23 mouse cellular contexts compared by ENCODE assay signal in the genomic region with DNA sequence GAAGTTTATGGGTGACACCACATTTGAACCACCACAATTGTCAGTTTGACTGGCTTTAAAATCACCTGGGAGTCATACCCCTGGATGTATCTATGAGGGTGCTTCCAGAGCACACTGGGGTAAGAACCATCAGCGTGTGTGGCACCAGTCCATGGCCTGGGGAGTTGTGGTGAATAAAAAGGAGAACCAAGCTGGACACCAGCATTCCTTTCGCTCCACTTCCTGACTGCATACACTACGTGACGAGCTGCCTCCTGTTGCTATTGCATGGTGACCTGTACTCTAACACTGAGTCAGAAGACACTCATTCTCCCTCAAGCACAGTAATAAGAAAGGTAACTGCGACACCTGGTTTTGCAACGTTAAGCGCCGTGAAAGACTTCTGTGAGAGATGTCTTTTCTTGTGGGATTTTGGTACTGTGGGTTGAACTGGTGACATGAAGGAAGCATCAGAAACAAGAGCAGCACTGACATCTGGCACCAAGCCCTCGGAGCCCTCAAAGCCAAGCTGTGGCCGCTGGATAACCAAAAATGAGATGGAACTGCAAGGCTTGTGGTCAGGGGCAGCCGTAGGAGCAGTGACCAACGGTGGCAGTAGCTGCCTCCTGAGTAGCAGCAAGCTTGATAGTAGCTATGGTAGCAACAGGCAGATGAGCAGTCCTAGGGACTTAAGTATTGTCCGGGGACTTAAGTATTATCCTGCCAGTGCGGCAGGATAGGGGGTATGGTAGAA. TPM values are rescaled to one million over a fixed set of nuclear protein-coding genes. Genes with fewer than 3 reads are reported as not detected.
"Had no signal": no experiment of that assay in that cellular context is flagged by ENCODE, and none has a peak within 500 bp of the region (broad histone marks: within the 10 kb centered on the region; RNA-seq: fewer than 3 reads in every experiment).

No protein-coding gene starts in this region.

- H3K4me2 ChIP-seq: intestine, embryonic 15.5 days; limb, embryonic 12.5 days; limb, embryonic 15.5 days; liver, embryonic 11.5 days; lung, embryonic 14.5 days; midbrain, embryonic 12.5 days; midbrain, embryonic 15.5 days; neural tube, embryonic 13.5 days had no signal

- H3K27ac ChIP-seq: intestine, embryonic 15.5 days; limb, embryonic 12.5 days; limb, embryonic 15.5 days; liver, embryonic 14.5 days; midbrain, embryonic 12.5 days; midbrain, embryonic 15.5 days; neural tube, embryonic 13.5 days; stomach, postnatal 0 days had no signal

- H3K4me1 ChIP-seq: intestine, embryonic 15.5 days; midbrain, embryonic 12.5 days; midbrain, embryonic 15.5 days; neural tube, embryonic 13.5 days had no signal

- H3K9ac ChIP-seq: intestine, embryonic 15.5 days; limb, embryonic 12.5 days; limb, embryonic 15.5 days; liver, embryonic 14.5 days; liver, postnatal 0 days; lung, embryonic 14.5 days; midbrain, embryonic 12.5 days; midbrain, embryonic 15.5 days; neural tube, embryonic 13.5 days had no signal

- H3K36me3 ChIP-seq: intestine, embryonic 15.5 days; limb, embryonic 12.5 days; midbrain, embryonic 12.5 days; midbrain, embryonic 15.5 days; neural tube, embryonic 13.5 days had no signal

- H3K4me3 ChIP-seq: intestine, embryonic 15.5 days; limb, embryonic 12.5 days; limb, embryonic 15.5 days; midbrain, embryonic 12.5 days; midbrain, embryonic 15.5 days; myocyte; neural tube, embryonic 13.5 days had no signal

- DNase-seq: kidney, adult 11 months; kidney, adult 9 months; kidney, postnatal 10 days; kidney, postnatal 36 days; layer of hippocampus, postnatal 36 days; left cerebral cortex, postnatal 4 days; liver, postnatal 0 days; lung, embryonic 14.5 days; lung, postnatal 10 days; lung, postnatal 36 days had no signal

- H3K9me3 ChIP-seq: intestine, embryonic 15.5 days; limb, embryonic 12.5 days; limb, embryonic 15.5 days; midbrain, embryonic 12.5 days; midbrain, embryonic 15.5 days; neural tube, embryonic 13.5 days had no signal

- ATAC-seq: intestine, embryonic 15.5 days; liver, postnatal 0 days; midbrain, embryonic 15.5 days had no signal

- H3K27me3 ChIP-seq: intestine, embryonic 15.5 days; limb, embryonic 12.5 days; limb, embryonic 15.5 days; midbrain, embryonic 12.5 days; midbrain, embryonic 15.5 days; neural tube, embryonic 13.5 days had no signal

RNA-seq across cellular contexts. Expression of a gene that starts 23.6 kb away (rescaled TPM):
- total RNA-seq: monocyte, adult 5-6 weeks had no signal

RNA-seq across cellular contexts. Expression of a gene that starts 51.5 kb away (rescaled TPM):
- total RNA-seq: monocyte, adult 5-6 weeks had no signal
- polyA plus RNA-seq: limb, embryonic 12.5 days; liver, embryonic 14.5 days; liver, postnatal 0 days; lung, embryonic 14.5 days; midbrain, embryonic 12.5 days; midbrain, embryonic 15.5 days; myocyte; neural tube, embryonic 13.5 days; small intestine, adult 2 months; stomach, embryonic 14.5 days; stomach, postnatal 0 days had no signal
